Mouse (Mus musculus) liver, embryonic 12.5 days (tissue): ENCODE results near the gene Grin3b. TPM values are rescaled to one million over a fixed set of nuclear protein-coding genes. Genes with fewer than 3 reads are reported as not detected.
A peak's percentile ranks its signal among the peaks of the same experiment; 100 is the strongest.

Source experiments
- ATAC-seq: fragments of 200-750 bp; cut with Nextera tagmentation; 2 replicates; pipeline ENCODE4 v1.8.0; 2017; ENCODE audit warnings: moderate number of reproducible peaks, mild to moderate bottlenecking, moderate library complexity
- H3K27ac ChIP-seq: fragments of 300-500 bp; sonication (generic); 2 replicates; pipeline ENCODE4 v1.5.1; 2016; ENCODE audit warnings: mild to moderate bottlenecking
- H3K27me3 ChIP-seq: fragments of 300-500 bp; sonication (generic); replicated peaks from 2 replicates; pipeline ENCODE4 v1.6.1; 2016; ENCODE audit warnings: mild to moderate bottlenecking, moderate library complexity
- H3K36me3 ChIP-seq: fragments of 300-500 bp; sonication (generic); 2 replicates; pipeline ENCODE4 v1.6.1; 2016; ENCODE audit warnings: mild to moderate bottlenecking, moderate library complexity
- H3K4me1 ChIP-seq: fragments of 300-500 bp; sonication (generic); 2 replicates; pipeline ENCODE4 v1.6.1; 2016
- H3K4me2 ChIP-seq: fragments of 300-500 bp; sonication (generic); 2 replicates; pipeline ENCODE4 v1.6.1; 2016; ENCODE audit warnings: mild to moderate bottlenecking, moderate library complexity
- H3K4me3 ChIP-seq: fragments of 300-500 bp; sonication (generic); 2 replicates; pipeline ENCODE4 v1.5.1; 2016; ENCODE audit warnings: mild to moderate bottlenecking, moderate library complexity
- H3K9ac ChIP-seq: fragments of 300-500 bp; sonication (generic); 2 replicates; pipeline ENCODE4 v1.6.1; 2016; ENCODE audit warnings: mild to moderate bottlenecking, moderate library complexity
- H3K9me3 ChIP-seq: fragments of 300-500 bp; sonication (generic); replicated peaks from 2 replicates; pipeline ENCODE4 v1.6.1; 2016; ENCODE audit warnings: mild to moderate bottlenecking, moderate library complexity
- WGBS: fragments of 180-500 bp; shearing (Covaris S2); methylation state at CpG from one replicate; pipeline ENCODE4 v1.1.7; 2016; ENCODE audit not compliant: insufficient replicate concordance; 5-methylcytosine and 5-hydroxymethylcytosine counted together
- polyA plus RNA-seq: library from polyadenylated mRNA; unstranded; fragments of >200 nt; fragmentation: Nextera tagmentation; extraction: Ambion mirVana; gene quantifications from 2 replicates; pipeline ENCODE4 v1.2.1, GENCODE M21; 2016

Gene Grin3b
- polyA plus RNA-seq, 1 experiment from 2014 or later, result 0.14 TPM

GRCm38 (mm10) chr10:79937775-79938526, 32.6 kb upstream of the Grin3b start:
- Histone ChIP-seq H3K4me3 (no peak overlapping the region), H3K27ac (peak overlapping the region; percentile 71), H3K4me2 (peak overlapping the region; percentile 15; the same call in 1 of the 2 replicates), H3K36me3 (peaks cover 73% of the 10 kb centered on the region), H3K9me3 (no peaks in the 10 kb centered on the region), H3K27me3 (no peaks in the 10 kb centered on the region), H3K9ac (no peak overlapping the region), H3K4me1 (peaks cover 90% of the 10 kb centered on the region)
- ATAC-seq, result peak; percentile 44
- WGBS, result 70% methylated on average over 11 of the region's 11 CpGs

GRCm38 (mm10) chr10:79940749-79941148, 29.8 kb upstream of the Grin3b start:
- peaks cover 90% of the 10 kb centered on the region for H3K4me1 ChIP-seq
- no peaks in the 10 kb centered on the region for H3K9me3 ChIP-seq
- no peaks in the 10 kb centered on the region for H3K27me3 ChIP-seq
- peaks cover 55% of the 10 kb centered on the region for H3K36me3 ChIP-seq
- no peak for ATAC-seq
- no peak overlapping the region for H3K9ac ChIP-seq
- WGBS, result 32% methylated on average over 7 of the region's 7 CpGs
- H3K27ac ChIP-seq, result peak overlapping the region; percentile 10; the same call in 1 of the 2 replicates
- H3K4me2 ChIP-seq, result no peak overlapping the region
- no peak overlapping the region for H3K4me3 ChIP-seq

- Histone ChIP-seq H3K4me1 (peaks cover 89% of the 10 kb centered on the region), H3K36me3 (peaks cover 40% of the 10 kb centered on the region), H3K27me3 (no peaks in the 10 kb centered on the region), H3K4me2 (peak overlapping the region; percentile 35; the same call in 1 of the 2 replicates), H3K9ac (0 out of 2 replicates have a peak overlapping the region, but pooled peaks have one; percentile 47), H3K9me3 (no peaks in the 10 kb centered on the region), H3K4me3 (no peak overlapping the region), H3K27ac (peak overlapping the region; percentile 91; the same call in 1 of the 2 replicates)
- ATAC-seq, result no peak
- 67% methylated on average over 1 of the region's 1 CpGs for WGBS
Observed at GRCm38 (mm10) chr10:79942988-79943387, 27.5 kb upstream of the Grin3b start.

- Histone ChIP-seq H3K36me3 (peaks cover 39% of the 10 kb centered on the region), H3K4me1 (peaks cover 88% of the 10 kb centered on the region), H3K9ac (peak overlapping the region; percentile 47; the same call in 1 of the 2 replicates), H3K4me3 (no peak overlapping the region), H3K27ac (peak overlapping the region; percentile 91), H3K4me2 (peak overlapping the region; percentile 35), H3K27me3 (no peaks in the 10 kb centered on the region), H3K9me3 (no peaks in the 10 kb centered on the region)
- ATAC-seq, result no peak
- 48% methylated on average over 9 of the region's 9 CpGs for WGBS
Observed at GRCm38 (mm10) chr10:79943471-79943901, 27.0 kb upstream of the Grin3b start.

- Histone ChIP-seq H3K4me1 (peaks cover 82% of the 10 kb centered on the region), H3K36me3 (peaks cover 54% of the 10 kb centered on the region), H3K9ac (peak overlapping the region; percentile 62), H3K4me3 (peak overlapping the region; percentile 13; the same call in 1 of the 2 replicates), H3K27me3 (no peaks in the 10 kb centered on the region), H3K9me3 (no peaks in the 10 kb centered on the region), H3K27ac (peak overlapping the region; percentile 91), H3K4me2 (peak overlapping the region; percentile 67)
- peak; percentile 9; the same call in 1 of the 2 replicates for ATAC-seq
- WGBS, result 47% methylated on average over 16 of the region's 16 CpGs
Observed at GRCm38 (mm10) chr10:79945507-79946234, 24.8 kb upstream of the Grin3b start.

GRCm38 (mm10) chr10:79946752-79947322, 23.7 kb upstream of the Grin3b start:
- Histone ChIP-seq H3K4me3 (peak overlapping the region; percentile 30), H3K4me1 (peaks cover 72% of the 10 kb centered on the region), H3K9me3 (no peaks in the 10 kb centered on the region), H3K36me3 (peaks cover 54% of the 10 kb centered on the region), H3K9ac (peak overlapping the region; percentile 62), H3K4me2 (peak overlapping the region; percentile 67), H3K27ac (peak overlapping the region; percentile 91), H3K27me3 (no peaks in the 10 kb centered on the region)
- WGBS, result 6% methylated on average over 7 of the region's 7 CpGs
- ATAC-seq, result peak; percentile 78

GRCm38 (mm10) chr10:79947502-79947901, 23.0 kb upstream of the Grin3b start:
- WGBS, result 58% methylated on average over 6 of the region's 6 CpGs
- Histone ChIP-seq H3K36me3 (peaks cover 50% of the 10 kb centered on the region), H3K4me1 (peaks cover 67% of the 10 kb centered on the region), H3K9ac (no peak overlapping the region), H3K27me3 (no peaks in the 10 kb centered on the region), H3K4me2 (peak overlapping the region; percentile 67), H3K4me3 (no peak overlapping the region), H3K27ac (peak overlapping the region; percentile 91), H3K9me3 (no peaks in the 10 kb centered on the region)
- no peak for ATAC-seq

- H3K4me3 ChIP-seq, result no peak overlapping the region
- H3K9ac ChIP-seq, result no peak overlapping the region
- peaks cover 48% of the 10 kb centered on the region for H3K4me1 ChIP-seq
- no peak for ATAC-seq
- H3K27me3 ChIP-seq, result no peaks in the 10 kb centered on the region
- 0 out of 2 replicates have a peak overlapping the region, but pooled peaks have one; percentile 11 for H3K27ac ChIP-seq
- H3K4me2 ChIP-seq, result no peak overlapping the region
- WGBS, result 78% methylated on average over 4 of the region's 4 CpGs
- H3K9me3 ChIP-seq, result no peaks in the 10 kb centered on the region
- H3K36me3 ChIP-seq, result peaks cover 52% of the 10 kb centered on the region
Observed at GRCm38 (mm10) chr10:79949873-79950272, 20.6 kb upstream of the Grin3b start.

GRCm38 (mm10) chr10:79950661-79951060, 19.9 kb upstream of the Grin3b start:
- Histone ChIP-seq H3K4me1 (peaks cover 40% of the 10 kb centered on the region), H3K4me3 (no peak overlapping the region), H3K9me3 (no peaks in the 10 kb centered on the region), H3K4me2 (no peak overlapping the region), H3K36me3 (peaks cover 52% of the 10 kb centered on the region), H3K27me3 (no peaks in the 10 kb centered on the region), H3K27ac (no peak overlapping the region), H3K9ac (no peak overlapping the region)
- 90% methylated on average over 18 of the region's 18 CpGs for WGBS
- no peak for ATAC-seq

- no peaks in the 10 kb centered on the region for H3K27me3 ChIP-seq
- peaks cover 40% of the 10 kb centered on the region for H3K36me3 ChIP-seq
- ATAC-seq, result no peak
- peaks cover 26% of the 10 kb centered on the region for H3K4me1 ChIP-seq
- H3K4me3 ChIP-seq, result no peak overlapping the region
- 72% methylated on average over 6 of the region's 6 CpGs for WGBS
- no peak overlapping the region for H3K4me2 ChIP-seq
- no peak overlapping the region for H3K9ac ChIP-seq
- H3K9me3 ChIP-seq, result no peaks in the 10 kb centered on the region
- H3K27ac ChIP-seq, result no peak overlapping the region
Observed at GRCm38 (mm10) chr10:79953946-79954345, 16.6 kb upstream of the Grin3b start.

- H3K9me3 ChIP-seq, result no peaks in the 10 kb centered on the region
- ATAC-seq, result no peak
- H3K4me1 ChIP-seq, result peaks cover 26% of the 10 kb centered on the region
- no peaks in the 10 kb centered on the region for H3K27me3 ChIP-seq
- 79% methylated on average over 9 of the region's 9 CpGs for WGBS
- H3K36me3 ChIP-seq, result peaks cover 22% of the 10 kb centered on the region
- H3K4me3 ChIP-seq, result no peak overlapping the region
- H3K4me2 ChIP-seq, result no peak overlapping the region
- H3K9ac ChIP-seq, result no peak overlapping the region
- no peak overlapping the region for H3K27ac ChIP-seq
Observed at GRCm38 (mm10) chr10:79955691-79956090, 14.8 kb upstream of the Grin3b start.
